Mouse (Mus musculus) C2C12 (cell line): ENCODE measurements around the gene Vps26c.

Experiments used
- CTCF ChIP-seq: IDR thresholded peaks from one replicate; pipeline ENCODE4 v1.5.1; 2011; ENCODE audit not compliant: control insufficient read depth, insufficient read depth, insufficient read length
- USF1 ChIP-seq: IDR thresholded peaks from one replicate; pipeline ENCODE4 v1.6.1; 2011; ENCODE audit warnings: low read depth, mild to moderate bottlenecking, control low read depth, moderate library complexity

- TF ChIP-seq CTCF = no peak
- TF ChIP-seq USF1 = no peak
Observed at GRCm38 (mm10) chr16:94566124-94566523, 39.5 kb upstream of the Vps26c start.
